Mouse (Mus musculus) right cerebral cortex, postnatal 4 days (tissue): ENCODE data around the gene Pin1.
A peak's percentile ranks its signal among the peaks of the same experiment; 100 is the strongest.
"Not testable (repeated sequence)": the region's sequence is repeated elsewhere in the genome, so short reads cannot be mapped to it uniquely, and the experiment has no call there.

Experiments
- DNase-seq: peaks from one replicate; pipeline ENCODE4 v3.0.0-alpha.2; 2022

The Pin1 gene

GRCm38 (mm10) chr9:20651602-20652259 is at the start of gene Pin1:
Pin1 (plus strand) TSS chr9:20652095.
- peak; percentile 97 for DNase-seq

GRCm38 (mm10) chr9:20606269-20606668 is 45.6 kb upstream of the Pin1 start:
- DNase-seq, result no peak

- DNase-seq, result peak; percentile 78
Measured at GRCm38 (mm10) chr9:20607100-20607974, 44.6 kb upstream of the Pin1 start.

GRCm38 (mm10) chr9:20609831-20610464 is 41.9 kb upstream of the Pin1 start:
- DNase-seq, result no peak

- DNase-seq, result no peak
Measured at GRCm38 (mm10) chr9:20611976-20612375, 39.9 kb upstream of the Pin1 start.

GRCm38 (mm10) chr9:20616685-20617084 is 35.2 kb upstream of the Pin1 start:
- DNase-seq, result no peak

- DNase-seq, result no peak
Measured at GRCm38 (mm10) chr9:20631332-20631731, 20.6 kb upstream of the Pin1 start.

- DNase-seq, result not testable (repeated sequence)
Measured at GRCm38 (mm10) chr9:20635676-20636075, 16.2 kb upstream of the Pin1 start.

- DNase-seq, result no peak
Measured at GRCm38 (mm10) chr9:20636256-20636655, 15.6 kb upstream of the Pin1 start.

GRCm38 (mm10) chr9:20636790-20637189 is 15.1 kb upstream of the Pin1 start:
- no peak for DNase-seq

GRCm38 (mm10) chr9:20638552-20638951 is 13.3 kb upstream of the Pin1 start:
- DNase-seq, result no peak

GRCm38 (mm10) chr9:20639486-20639885 is 12.4 kb upstream of the Pin1 start:
- no peak for DNase-seq

GRCm38 (mm10) chr9:20641501-20641900 is 10.4 kb upstream of the Pin1 start:
- DNase-seq, result no peak

- peak; percentile 82 for DNase-seq
Measured at GRCm38 (mm10) chr9:20642101-20642895, 9.6 kb upstream of the Pin1 start, which contains the start of gene Ubl5. Ubl5 (plus strand) TSS chr9:20642878.

GRCm38 (mm10) chr9:20642896-20643466 is 8.9 kb upstream of the Pin1 start:
- DNase-seq, result peak; percentile 70

- no peak for DNase-seq
Measured at GRCm38 (mm10) chr9:20643781-20644180, 8.1 kb upstream of the Pin1 start.

- DNase-seq, result peak; percentile 70
Measured at GRCm38 (mm10) chr9:20644360-20645081, 7.4 kb upstream of the Pin1 start, which contains the start of gene Fbxl12. Fbxl12 (minus strand) TSS chr9:20644767.

GRCm38 (mm10) chr9:20645121-20645520 is 6.8 kb upstream of the Pin1 start:
- DNase-seq, result no peak

- DNase-seq, result no peak
Measured at GRCm38 (mm10) chr9:20652260-20652658, 364 bp downstream of the Pin1 start.

GRCm38 (mm10) chr9:20653859-20654258 is 2.0 kb downstream of the Pin1 start:
- DNase-seq, result no peak

GRCm38 (mm10) chr9:20657546-20657945 is 5.7 kb downstream of the Pin1 start:
- DNase-seq, result no peak

GRCm38 (mm10) chr9:20662325-20662724 is 10.4 kb downstream of the Pin1 start:
- peak; percentile 86 for DNase-seq
